Mouse (Mus musculus) stomach, embryonic 14.5 days (tissue): ENCODE measurements around the gene Pde4d. TPM values are rescaled to one million over a fixed set of nuclear protein-coding genes. Genes with fewer than 3 reads are reported as not detected.

ENCODE experiments used
- ATAC-seq: fragments of 200-750 bp; cut with Nextera tagmentation; 2 replicates; pipeline ENCODE4 v1.8.0; 2017; ENCODE audit warnings: low read depth, moderate TSS enrichment; ENCODE audit not compliant: insufficient number of reproducible peaks, insufficient read depth, low FRiP score
- H3K27ac ChIP-seq: fragments of 300-500 bp; sonication (generic); 2 replicates; pipeline ENCODE4 v1.5.1; 2014; ENCODE audit warnings: mild to moderate bottlenecking, low read length, moderate library complexity, mixed read lengths
- H3K27me3 ChIP-seq: fragments of 300-500 bp; sonication (generic); 2 replicates; pipeline ENCODE4 v1.6.1; 2014; ENCODE audit warnings: low read length, control low read depth, mixed read lengths; ENCODE audit not compliant: control insufficient read depth, insufficient read depth
- H3K36me3 ChIP-seq: fragments of 300-500 bp; sonication (generic); 2 replicates; pipeline ENCODE4 v1.6.1; 2014; ENCODE audit warnings: mild to moderate bottlenecking, control low read depth, low read length, moderate library complexity, mixed read lengths; ENCODE audit not compliant: control insufficient read depth, insufficient read depth
- H3K4me1 ChIP-seq: fragments of 300-500 bp; sonication (generic); 2 replicates; pipeline ENCODE4 v1.6.1; 2014; ENCODE audit warnings: low read length, control low read depth, mixed read lengths; ENCODE audit not compliant: control insufficient read depth, insufficient read depth
- H3K4me2 ChIP-seq: fragments of 300-500 bp; sonication (generic); replicated peaks from 2 replicates; pipeline ENCODE4 v1.6.1; 2014; ENCODE audit warnings: low read depth, low read length, control low read depth
- H3K4me3 ChIP-seq: fragments of 300-500 bp; sonication (generic); 2 replicates; pipeline ENCODE4 v1.5.1; 2014; ENCODE audit warnings: low read depth, low read length, control low read depth
- H3K9ac ChIP-seq: fragments of 300-500 bp; sonication (generic); replicated peaks from 2 replicates; pipeline ENCODE4 v1.6.1; 2014; ENCODE audit warnings: low read depth, mild to moderate bottlenecking, control low read depth, low read length, moderate library complexity, mixed read lengths
- H3K9me3 ChIP-seq: fragments of 300-500 bp; sonication (generic); 2 replicates; pipeline ENCODE4 v1.6.1; 2016; ENCODE audit warnings: low read depth, low read length, control low read depth; ENCODE audit not compliant: control insufficient read depth
- WGBS: fragments of 180-500 bp; shearing (Covaris S2); extraction: QIAGEN DNeasy Blood & Tissue Kit; methylation state at CpG from one replicate; pipeline ENCODE4 v1.1.7; 2014; 5-methylcytosine and 5-hydroxymethylcytosine counted together
- polyA plus RNA-seq: library from polyadenylated mRNA; unstranded; fragments of >200 nt; fragmentation: Nextera tagmentation; extraction: Ambion mirVana; gene quantifications from 2 replicates; pipeline ENCODE4 v1.2.1, GENCODE M21; 2014

Pde4d gene
- polyA plus RNA-seq, 1 experiment from 2014 or later = 29.3 TPM

DNA sequence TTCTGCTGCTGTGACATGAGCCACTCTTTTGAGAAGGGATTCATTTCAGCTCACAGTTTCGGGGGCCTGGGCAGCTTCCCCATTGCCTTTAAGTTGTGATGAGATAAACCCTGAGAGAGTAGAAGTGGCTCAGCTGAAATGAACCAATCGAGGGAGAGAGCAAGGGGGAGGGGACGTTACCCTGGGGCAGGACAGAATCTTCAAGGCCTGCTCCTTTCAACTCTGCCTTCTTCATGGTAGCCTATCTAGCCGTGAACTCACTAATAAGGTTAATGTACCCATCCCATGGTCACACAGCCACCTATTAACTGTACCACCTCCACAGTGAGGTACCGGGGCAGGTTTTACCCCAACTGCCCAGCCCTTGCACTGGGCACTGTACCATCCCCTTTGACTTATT, 1487.1 kb downstream of the Pde4d start:
- WGBS = 91% methylated on average over 5 of the region's 5 CpGs
- no peak overlapping the region for H3K4me2 ChIP-seq
- H3K4me3 ChIP-seq = no peak overlapping the region
- no peak for ATAC-seq
- no peaks in the 10 kb centered on the region for H3K27me3 ChIP-seq
- no peaks in the 10 kb centered on the region for H3K4me1 ChIP-seq
- no peaks in the 10 kb centered on the region for H3K9me3 ChIP-seq
- H3K9ac ChIP-seq = no peak overlapping the region
- 0 out of 2 replicates have a peak, but pooled peaks cover 6% of the 10 kb centered on the region for H3K36me3 ChIP-seq
- H3K27ac ChIP-seq = no peak overlapping the region

DNA sequence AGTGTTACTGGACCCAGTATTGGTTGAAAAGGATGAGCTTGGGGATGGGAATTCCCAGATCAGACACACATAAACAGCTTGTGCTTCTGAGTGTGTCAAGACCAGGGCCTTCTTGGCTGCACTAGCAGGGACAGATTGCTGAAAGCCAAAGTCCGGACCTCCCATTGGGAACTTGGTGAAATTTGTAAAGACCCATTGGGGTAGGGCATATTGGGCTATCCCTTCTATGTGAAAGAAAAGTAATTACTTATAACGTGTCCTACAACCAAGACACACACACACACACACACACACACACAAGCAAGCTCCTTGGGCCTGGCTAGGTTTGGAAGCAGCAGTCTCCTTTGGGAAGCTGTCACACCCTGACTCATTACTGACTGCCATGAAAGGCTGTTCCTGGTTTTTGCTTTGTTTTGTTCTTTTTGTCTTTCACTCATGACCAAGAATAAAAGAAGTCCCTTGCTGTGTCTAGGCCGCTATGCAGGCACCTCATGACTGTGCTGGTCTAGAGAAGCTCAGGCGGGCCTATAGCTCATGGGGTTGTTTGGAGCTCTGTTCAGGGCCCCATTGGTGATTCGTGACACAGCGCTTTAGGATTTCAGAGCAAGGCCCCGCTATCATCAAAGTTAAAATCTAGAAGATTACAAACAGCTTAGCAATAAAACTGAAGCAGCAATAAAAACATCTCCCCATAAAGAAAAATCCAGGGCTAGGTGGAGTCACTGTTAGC, 1495.2 kb downstream of the Pde4d start:
- Histone ChIP-seq H3K9me3 (no peaks in the 10 kb centered on the region), H3K27me3 (no peaks in the 10 kb centered on the region), H3K4me3 (no peak overlapping the region), H3K27ac (no peak overlapping the region), H3K4me1 (no peaks in the 10 kb centered on the region), H3K9ac (no peak overlapping the region), H3K36me3 (peaks cover 2% of the 10 kb centered on the region; the same call in 1 of the 2 replicates), H3K4me2 (no peak overlapping the region)
- 95% methylated on average over 7 of the region's 7 CpGs for WGBS
- no peak for ATAC-seq

DNA sequence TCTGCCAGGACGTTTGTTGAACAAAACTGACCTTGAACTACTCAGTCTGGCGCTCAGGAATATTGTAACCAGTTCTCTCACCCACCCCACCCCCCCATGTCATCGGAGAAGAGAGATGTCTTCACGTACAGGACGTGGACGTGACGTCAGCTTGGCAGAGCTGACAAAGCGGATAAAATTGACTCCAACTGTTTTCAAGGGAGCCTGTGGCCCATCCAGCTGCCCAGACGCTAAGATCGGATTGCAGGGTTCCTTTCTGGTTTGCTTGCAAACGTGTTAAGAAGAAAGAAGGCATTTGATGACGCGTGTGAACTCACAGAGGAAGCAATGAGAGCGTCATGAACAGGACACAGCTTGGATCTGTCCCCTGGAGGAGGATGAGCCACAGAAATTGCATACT, 1501.7 kb downstream of the Pde4d start:
- ATAC-seq = no peak
- Histone ChIP-seq H3K4me3 (no peak overlapping the region), H3K9me3 (no peaks in the 10 kb centered on the region), H3K27me3 (no peaks in the 10 kb centered on the region), H3K4me1 (no peaks in the 10 kb centered on the region), H3K9ac (no peak overlapping the region), H3K4me2 (no peak overlapping the region), H3K36me3 (peaks cover 6% of the 10 kb centered on the region; the same call in 1 of the 2 replicates), H3K27ac (no peak overlapping the region)
- 73% methylated on average over 14 of the region's 14 CpGs for WGBS

DNA sequence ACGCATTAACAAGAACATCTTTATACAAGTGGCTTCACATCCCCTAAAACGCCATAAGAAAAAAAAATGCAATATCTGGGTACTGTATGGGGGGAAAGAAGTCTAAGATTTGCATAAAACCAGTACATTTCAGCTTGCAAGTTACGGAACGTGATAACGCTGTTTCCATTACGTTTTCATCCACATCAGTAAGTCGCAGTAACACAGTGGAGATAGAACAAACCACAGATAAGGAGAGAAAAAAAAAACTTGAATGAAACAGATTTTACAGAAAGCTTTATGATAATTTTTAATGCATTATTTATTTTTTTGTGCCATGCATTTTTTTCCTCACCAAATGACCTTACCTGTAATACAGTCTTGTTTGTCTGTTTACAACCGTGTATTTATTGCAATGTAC, 1504.4 kb downstream of the Pde4d start:
- Histone ChIP-seq H3K36me3 (peaks cover 6% of the 10 kb centered on the region; the same call in 1 of the 2 replicates), H3K4me3 (no peak overlapping the region), H3K4me1 (no peaks in the 10 kb centered on the region), H3K9me3 (no peaks in the 10 kb centered on the region), H3K9ac (no peak overlapping the region), H3K27me3 (no peaks in the 10 kb centered on the region), H3K27ac (no peak overlapping the region), H3K4me2 (no peak overlapping the region)
- 93% methylated on average over 8 of the region's 8 CpGs for WGBS
- ATAC-seq = no peak

DNA sequence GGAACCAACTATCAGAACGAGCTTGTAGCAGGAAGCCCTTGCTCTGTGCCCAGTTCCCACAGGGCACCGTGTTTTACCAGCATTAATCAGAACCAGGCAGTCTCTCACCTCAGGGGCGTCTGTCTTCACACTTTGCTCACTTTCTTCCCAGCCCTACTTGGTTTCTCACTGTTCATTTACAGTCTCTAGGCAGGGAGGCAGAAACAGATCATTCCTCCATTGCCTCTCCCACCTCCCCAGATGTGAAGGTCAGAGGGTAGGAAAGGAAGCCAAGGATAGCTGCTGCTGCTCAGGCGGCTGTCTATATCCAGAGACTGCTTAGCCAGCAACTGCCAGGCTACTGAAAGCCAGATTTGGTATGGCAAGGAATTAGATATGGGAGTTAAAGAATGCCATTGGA, 1508.2 kb downstream of the Pde4d start:
- 42% methylated on average over 4 of the region's 4 CpGs for WGBS

DNA sequence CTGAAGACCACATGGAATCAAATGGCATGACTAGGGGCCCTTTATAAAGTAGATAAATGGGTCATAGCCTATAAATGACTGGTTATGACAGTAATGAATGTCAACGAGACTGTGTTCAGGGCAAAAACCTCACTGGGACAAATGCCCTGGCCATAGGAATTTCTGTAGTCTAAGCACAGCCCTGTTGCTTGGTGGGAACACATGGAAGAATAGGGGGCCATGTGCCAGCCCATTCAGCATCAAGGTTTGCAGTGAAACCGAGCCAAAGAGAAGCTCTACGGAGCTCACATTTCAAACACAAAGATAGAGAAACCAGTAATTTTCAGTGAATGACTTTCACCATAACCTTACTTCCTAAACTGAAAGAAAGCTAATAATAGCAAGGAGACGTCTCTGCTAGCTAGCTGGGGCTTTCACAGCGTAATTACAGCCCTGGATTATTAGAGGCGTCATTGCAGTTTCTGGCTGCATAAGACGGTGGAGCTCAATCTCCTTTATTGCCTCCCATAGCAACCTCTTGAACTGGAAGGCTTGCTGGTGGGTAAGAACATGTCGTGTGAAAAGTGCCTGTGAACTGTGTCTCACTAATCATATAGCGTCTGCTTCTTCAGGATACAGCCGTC, 1533.2 kb downstream of the Pde4d start:
- Histone ChIP-seq H3K9ac (no peak overlapping the region), H3K27ac (no peak overlapping the region), H3K27me3 (no peaks in the 10 kb centered on the region), H3K4me3 (no peak overlapping the region), H3K9me3 (no peaks in the 10 kb centered on the region), H3K4me2 (no peak overlapping the region), H3K4me1 (no peaks in the 10 kb centered on the region), H3K36me3 (no peaks in the 10 kb centered on the region)
- ATAC-seq = no peak
- 78% methylated on average over 10 of the region's 10 CpGs for WGBS

More for the DNA sequence above, 1508.2 kb downstream of the Pde4d start:
- Histone ChIP-seq H3K9ac (no peak overlapping the region), H3K36me3 (no peaks in the 10 kb centered on the region), H3K9me3 (no peaks in the 10 kb centered on the region), H3K27me3 (no peaks in the 10 kb centered on the region), H3K4me2 (no peak overlapping the region), H3K4me1 (no peaks in the 10 kb centered on the region), H3K4me3 (no peak overlapping the region), H3K27ac (no peak overlapping the region)
- no peak for ATAC-seq

DNA sequence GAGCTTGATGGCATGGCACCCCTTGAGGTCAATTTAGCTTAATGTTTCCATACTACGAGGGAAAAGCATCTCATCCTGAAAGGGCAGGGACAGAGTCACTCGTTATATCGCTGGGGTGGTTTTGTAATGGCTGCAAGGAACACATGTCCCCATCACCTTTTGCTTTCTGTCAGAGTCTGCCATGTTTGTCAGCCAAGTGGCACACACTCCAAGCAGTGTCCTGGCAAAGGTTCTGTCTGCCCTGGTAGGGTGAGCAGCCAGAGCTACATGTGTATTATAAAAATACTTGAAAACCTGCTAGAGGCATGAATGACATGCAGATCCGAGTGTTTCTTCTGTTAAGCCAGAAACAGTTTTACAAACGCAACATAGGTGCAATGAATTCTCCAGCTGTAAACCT, 1535.7 kb downstream of the Pde4d start:
- no peaks in the 10 kb centered on the region for H3K9me3 ChIP-seq
- H3K4me2 ChIP-seq = no peak overlapping the region
- no peaks in the 10 kb centered on the region for H3K4me1 ChIP-seq
- ATAC-seq = no peak
- no peak overlapping the region for H3K4me3 ChIP-seq
- no peak overlapping the region for H3K27ac ChIP-seq
- H3K27me3 ChIP-seq = no peaks in the 10 kb centered on the region
- no peaks in the 10 kb centered on the region for H3K36me3 ChIP-seq
- no peak overlapping the region for H3K9ac ChIP-seq
- WGBS = 81% methylated on average over 5 of the region's 5 CpGs

DNA sequence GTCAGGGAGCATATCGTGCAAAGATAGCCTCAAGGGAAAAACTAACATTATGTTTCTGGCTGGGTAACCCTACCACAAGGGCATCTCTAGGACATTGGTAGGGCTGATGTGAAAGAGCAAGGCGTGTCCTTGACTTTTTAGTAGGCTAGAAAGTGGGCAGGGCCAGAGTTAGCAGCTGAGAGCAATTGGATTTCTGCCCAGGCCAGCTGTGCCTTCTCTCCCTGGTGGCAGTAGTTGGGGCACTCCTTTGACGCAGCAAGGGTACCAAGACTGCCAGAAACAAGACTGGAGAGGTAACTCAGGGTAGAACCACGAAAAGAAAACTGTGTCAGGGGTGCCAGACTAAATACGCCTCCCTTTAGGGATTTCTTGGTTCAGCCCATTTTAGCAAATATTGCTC, 1536.1 kb downstream of the Pde4d start:
- Histone ChIP-seq H3K4me3 (no peak overlapping the region), H3K27me3 (no peaks in the 10 kb centered on the region), H3K4me2 (no peak overlapping the region), H3K27ac (no peak overlapping the region), H3K4me1 (no peaks in the 10 kb centered on the region), H3K36me3 (no peaks in the 10 kb centered on the region), H3K9ac (no peak overlapping the region), H3K9me3 (no peaks in the 10 kb centered on the region)
- 61% methylated on average over 5 of the region's 5 CpGs for WGBS
- no peak for ATAC-seq
